Mouse (Mus musculus): ENCODE results near the gene Ralgps2.

- TF ChIP-seq CTCF (IDR thresholded peaks at IDR 0.05; ENCODE audit: extremely low read depth, insufficient read depth, insufficient read length, insufficient replicate concordance) (no peak), POLR2A (IDR thresholded peaks at IDR 0.05; ENCODE audit: low read depth, low read length) (no peak)
These were observed 168.6 kb downstream of the Ralgps2 start for GRCm38 (mm10) chr1:156770845-156771244.
